Mouse (Mus musculus) lung, embryonic 16.5 days (tissue): ENCODE results near the gene Rab3ip. TPM values are rescaled to one million over a fixed set of nuclear protein-coding genes. Genes with fewer than 3 reads are reported as not detected.

Source experiments
- ATAC-seq: fragments of 200-750 bp; cut with Nextera tagmentation; 2 replicates; pipeline ENCODE4 v1.8.0; 2017; ENCODE audit warnings: low read depth, mild to moderate bottlenecking, moderate library complexity
- H3K27ac ChIP-seq: fragments of 300-500 bp; sonication (generic); 2 replicates; pipeline ENCODE4 v1.5.1; 2014; ENCODE audit warnings: mild to moderate bottlenecking, control low read depth, low read length
- H3K27me3 ChIP-seq: fragments of 300-500 bp; sonication (generic); 2 replicates; pipeline ENCODE4 v1.6.1; 2014; ENCODE audit warnings: low read depth, low read length, mixed read lengths; ENCODE audit not compliant: control insufficient read depth, insufficient read depth
- H3K36me3 ChIP-seq: fragments of 300-500 bp; sonication (generic); 2 replicates; pipeline ENCODE4 v1.6.1; 2014; ENCODE audit warnings: low read length; ENCODE audit not compliant: control insufficient read depth, insufficient read depth
- H3K4me1 ChIP-seq: fragments of 300-500 bp; sonication (generic); replicated peaks from 2 replicates; pipeline ENCODE4 v1.6.1; 2014; ENCODE audit warnings: low read length, mixed read lengths; ENCODE audit not compliant: control insufficient read depth, insufficient read depth
- H3K4me2 ChIP-seq: fragments of 300-500 bp; sonication (generic); 2 replicates; pipeline ENCODE4 v1.6.1; 2014; ENCODE audit warnings: low read depth, low read length, control low read depth
- H3K4me3 ChIP-seq: fragments of 300-500 bp; sonication (generic); 2 replicates; pipeline ENCODE4 v1.5.1; 2014; ENCODE audit warnings: mild to moderate bottlenecking, low read length, control low read depth
- H3K9ac ChIP-seq: fragments of 300-500 bp; sonication (generic); 2 replicates; pipeline ENCODE4 v1.6.1; 2014; ENCODE audit warnings: low read length, control low read depth
- H3K9me3 ChIP-seq: fragments of 300-500 bp; sonication (generic); 2 replicates; pipeline ENCODE4 v1.6.1; 2016; ENCODE audit warnings: low read length; ENCODE audit not compliant: control insufficient read depth
- WGBS: fragments of 180-500 bp; shearing (Covaris S2); extraction: QIAGEN DNeasy Blood & Tissue Kit; methylation state at CpG from one replicate; pipeline ENCODE4 v1.1.7; 2014; 5-methylcytosine and 5-hydroxymethylcytosine counted together
- polyA plus RNA-seq: library from polyadenylated mRNA; unstranded; fragments of >200 nt; fragmentation: Nextera tagmentation; extraction: Ambion mirVana; gene quantifications from 2 replicates; pipeline ENCODE4 v1.2.1, GENCODE M21; 2015

The Rab3ip gene
- polyA plus RNA-seq, 1 experiment from 2014 or later = 31.6 TPM

GRCm38 (mm10) chr10:116949111-116950008 is 1.2 kb downstream of the Rab3ip start:
- H3K4me3 ChIP-seq = peak overlapping the region; percentile 77
- peak overlapping the region; percentile 85 for H3K27ac ChIP-seq
- WGBS = 2% methylated on average over 44 of the region's 44 CpGs
- peak overlapping the region; percentile 85 for H3K4me2 ChIP-seq
- no peak; the same call in 1 of the 2 replicates for ATAC-seq
- peaks cover 10% of the 10 kb centered on the region for H3K4me1 ChIP-seq
- H3K9ac ChIP-seq = peak overlapping the region; percentile 81
- no peaks in the 10 kb centered on the region for H3K27me3 ChIP-seq
- peaks cover 3% of the 10 kb centered on the region; the same call in 1 of the 2 replicates for H3K36me3 ChIP-seq
- peaks cover 4% of the 10 kb centered on the region for H3K9me3 ChIP-seq

DNA sequence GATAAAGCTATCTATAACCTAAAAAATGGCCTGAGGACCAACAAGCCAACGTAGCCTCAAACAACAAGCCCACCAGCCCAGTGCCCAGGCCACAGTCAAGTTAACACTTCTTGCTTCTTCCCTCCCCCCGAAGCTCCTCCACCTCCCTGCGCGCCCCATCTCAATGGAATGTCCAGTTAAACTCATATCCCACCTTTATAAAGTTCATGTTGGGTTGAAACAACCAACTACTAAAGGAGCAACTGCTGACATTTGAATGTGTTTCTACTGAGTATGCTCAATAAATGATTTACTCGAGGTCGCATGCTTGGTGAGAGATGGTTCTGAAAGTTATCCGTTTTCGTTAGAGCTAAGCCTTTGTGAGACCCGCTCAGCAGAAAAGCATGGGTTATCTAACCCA is 2.2 kb downstream of the Rab3ip start:
- H3K9ac ChIP-seq = no peak overlapping the region
- no peaks in the 10 kb centered on the region for H3K27me3 ChIP-seq
- peaks cover 4% of the 10 kb centered on the region for H3K9me3 ChIP-seq
- H3K4me2 ChIP-seq = peak overlapping the region; percentile 85
- WGBS = 72% methylated on average over 9 of the region's 9 CpGs
- peak overlapping the region; percentile 77; the same call in 1 of the 2 replicates for H3K4me3 ChIP-seq
- H3K27ac ChIP-seq = no peak overlapping the region
- ATAC-seq = no peak
- H3K4me1 ChIP-seq = peaks cover 10% of the 10 kb centered on the region
- H3K36me3 ChIP-seq = peaks cover 3% of the 10 kb centered on the region; the same call in 1 of the 2 replicates

DNA sequence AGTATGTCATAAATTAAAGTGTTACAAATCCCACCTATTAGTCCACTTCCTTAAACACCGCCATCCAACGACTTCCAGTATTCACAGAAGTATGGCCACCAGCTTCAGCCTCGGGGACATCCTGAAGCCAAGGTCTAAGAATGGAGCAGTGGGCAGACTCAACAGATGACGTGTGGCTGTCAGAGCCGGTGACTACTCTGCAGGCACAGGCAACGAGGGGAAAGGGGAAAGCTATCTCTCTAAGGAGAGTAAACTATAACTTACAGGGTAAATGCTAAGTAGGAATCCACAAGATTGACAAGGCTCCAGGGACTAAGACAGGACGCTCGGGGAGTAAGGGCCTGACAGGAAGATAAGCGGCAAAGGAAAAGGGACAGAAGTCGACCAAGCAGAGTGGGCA is 5.6 kb downstream of the Rab3ip start:
- no peak overlapping the region for H3K4me2 ChIP-seq
- H3K4me3 ChIP-seq = no peak overlapping the region
- peaks cover 10% of the 10 kb centered on the region for H3K4me1 ChIP-seq
- no peaks in the 10 kb centered on the region; the same call in 1 of the 2 replicates for H3K9me3 ChIP-seq
- H3K27ac ChIP-seq = no peak overlapping the region
- WGBS = 51% methylated on average over 10 of the region's 10 CpGs
- ATAC-seq = no peak
- no peak overlapping the region for H3K9ac ChIP-seq
- no peaks in the 10 kb centered on the region for H3K27me3 ChIP-seq
- peaks cover 8% of the 10 kb centered on the region for H3K36me3 ChIP-seq

- ATAC-seq = no peak
- Histone ChIP-seq H3K4me3 (no peak overlapping the region), H3K9ac (no peak overlapping the region), H3K4me1 (peaks cover 9% of the 10 kb centered on the region), H3K36me3 (peaks cover 9% of the 10 kb centered on the region), H3K27ac (no peak overlapping the region), H3K9me3 (no peaks in the 10 kb centered on the region; the same call in 1 of the 2 replicates), H3K27me3 (no peaks in the 10 kb centered on the region), H3K4me2 (no peak overlapping the region)
- 78% methylated on average over 3 of the region's 3 CpGs for whole genome bisulfite sequencing
Observed at GRCm38 (mm10) chr10:116944144-116944543, 6.4 kb downstream of the Rab3ip start.

DNA sequence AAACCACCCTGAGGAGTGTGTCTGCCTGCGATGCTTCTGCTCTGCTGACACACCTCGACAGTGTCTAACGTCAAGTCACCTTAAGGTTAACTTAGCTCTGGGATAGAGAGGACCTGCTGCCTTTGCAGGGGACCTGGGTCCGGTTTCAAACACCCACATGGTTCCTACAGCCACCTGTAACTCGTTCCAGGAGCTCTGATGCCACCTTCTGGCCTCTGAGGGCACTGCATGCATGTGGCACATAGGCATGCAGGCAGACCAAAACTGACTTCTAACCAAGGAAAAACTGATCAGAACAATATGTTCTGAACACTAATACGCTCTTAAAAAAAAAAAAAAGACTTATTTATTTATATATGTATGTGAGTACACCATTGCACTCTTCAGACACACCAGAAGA is 7.5 kb downstream of the Rab3ip start:
- Histone ChIP-seq H3K4me3 (no peak overlapping the region), H3K36me3 (peaks cover 19% of the 10 kb centered on the region), H3K4me1 (no peaks in the 10 kb centered on the region), H3K27me3 (no peaks in the 10 kb centered on the region), H3K9ac (no peak overlapping the region), H3K4me2 (no peak overlapping the region), H3K9me3 (no peaks in the 10 kb centered on the region; the same call in 1 of the 2 replicates), H3K27ac (no peak overlapping the region)
- ATAC-seq = no peak
- WGBS = 91% methylated on average over 6 of the region's 6 CpGs

DNA sequence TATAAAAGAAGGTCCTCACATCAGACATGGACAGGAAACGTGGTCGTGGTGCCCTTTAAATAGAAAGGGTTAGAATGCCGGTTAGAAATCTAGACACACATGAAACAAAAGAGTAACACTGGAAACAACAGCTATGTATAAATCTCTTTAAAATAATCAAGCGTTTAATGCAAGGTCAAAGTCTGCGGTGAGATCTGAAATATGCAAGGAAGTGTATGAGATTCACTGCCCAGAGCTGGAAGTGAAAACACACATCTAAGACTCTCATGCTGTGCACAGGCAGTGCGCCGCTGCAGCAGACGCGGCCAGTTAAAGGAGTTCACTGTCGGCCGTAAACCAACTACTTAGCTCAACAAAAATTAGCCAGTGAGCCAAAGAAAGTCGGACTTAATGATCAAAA is 15.5 kb downstream of the Rab3ip start:
- H3K9ac ChIP-seq = no peak overlapping the region
- 82% methylated on average over 12 of the region's 12 CpGs for WGBS
- ATAC-seq = no peak
- H3K4me2 ChIP-seq = no peak overlapping the region
- H3K9me3 ChIP-seq = no peaks in the 10 kb centered on the region
- no peaks in the 10 kb centered on the region for H3K27me3 ChIP-seq
- H3K4me1 ChIP-seq = no peaks in the 10 kb centered on the region
- H3K4me3 ChIP-seq = no peak overlapping the region
- H3K27ac ChIP-seq = no peak overlapping the region
- H3K36me3 ChIP-seq = peaks cover 20% of the 10 kb centered on the region

DNA sequence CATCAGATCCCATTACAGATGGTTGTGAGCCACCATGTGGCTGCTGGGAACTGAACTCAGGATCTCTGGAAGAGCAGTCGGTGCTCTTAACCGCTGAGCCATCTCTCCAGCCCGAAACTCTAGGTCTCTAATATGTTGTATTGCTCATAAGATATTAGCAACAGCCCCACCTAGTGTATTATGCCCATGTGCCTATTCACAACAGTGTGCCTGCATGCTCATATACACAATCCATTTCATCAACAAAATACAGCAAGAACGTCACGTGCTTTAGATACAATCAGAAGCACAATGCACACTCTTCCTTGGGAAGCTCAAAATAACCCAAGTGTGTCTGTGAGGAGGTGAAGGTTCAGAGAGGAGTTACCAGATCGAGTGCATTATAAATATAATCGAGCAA is 16.8 kb downstream of the Rab3ip start:
- Histone ChIP-seq H3K9me3 (no peaks in the 10 kb centered on the region), H3K9ac (no peak overlapping the region), H3K36me3 (peaks cover 16% of the 10 kb centered on the region), H3K4me2 (no peak overlapping the region), H3K4me1 (no peaks in the 10 kb centered on the region), H3K27me3 (no peaks in the 10 kb centered on the region), H3K4me3 (no peak overlapping the region), H3K27ac (no peak overlapping the region)
- no peak for ATAC-seq
- 96% methylated on average over 7 of the region's 7 CpGs for WGBS

DNA sequence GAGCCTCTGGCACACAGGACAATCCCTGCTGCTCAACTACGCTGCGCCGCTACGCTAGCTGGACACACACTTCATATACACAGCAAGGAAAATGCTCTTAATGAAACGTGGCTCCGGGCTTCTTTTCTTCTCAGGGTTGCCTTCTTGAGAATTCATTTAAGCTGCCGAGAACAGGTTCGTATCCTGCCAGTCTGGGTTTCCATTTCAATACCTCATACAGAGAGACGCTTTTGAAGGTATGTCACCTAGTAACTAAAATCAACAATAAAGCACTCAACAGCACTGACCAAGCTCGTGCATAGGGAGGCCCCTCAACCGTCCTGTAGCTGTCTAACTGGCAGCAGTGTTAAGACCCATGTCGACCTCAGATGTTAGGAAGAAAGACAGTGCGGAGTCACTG is 18.2 kb downstream of the Rab3ip start:
- Histone ChIP-seq H3K27me3 (no peaks in the 10 kb centered on the region), H3K4me1 (no peaks in the 10 kb centered on the region), H3K9me3 (no peaks in the 10 kb centered on the region), H3K4me2 (no peak overlapping the region), H3K9ac (no peak overlapping the region), H3K36me3 (peaks cover 6% of the 10 kb centered on the region), H3K27ac (no peak overlapping the region), H3K4me3 (no peak overlapping the region)
- 72% methylated on average over 13 of the region's 13 CpGs for WGBS
- no peak for ATAC-seq

GRCm38 (mm10) chr10:116931497-116932179 is 18.9 kb downstream of the Rab3ip start:
- Histone ChIP-seq H3K27me3 (no peaks in the 10 kb centered on the region), H3K4me3 (no peak overlapping the region), H3K27ac (no peak overlapping the region), H3K9ac (no peak overlapping the region), H3K36me3 (peaks cover 2% of the 10 kb centered on the region; the same call in 1 of the 2 replicates), H3K4me1 (no peaks in the 10 kb centered on the region), H3K4me2 (no peak overlapping the region), H3K9me3 (no peaks in the 10 kb centered on the region)
- 81% methylated on average over 15 of the region's 15 CpGs for WGBS
- ATAC-seq = no peak
